ENCODE assay signal across 23 mouse cellular contexts in genomic region chr9:30194866-30195265, GRCm38 (mm10).
"Had no signal": no experiment of that assay in that cellular context is flagged by ENCODE, and none has a peak within 500 bp of the region (broad histone marks: within the 10 kb centered on the region; RNA-seq: fewer than 3 reads in every experiment).

No protein-coding gene starts in this region.

- H3K4me1 ChIP-seq: heart, embryonic 10.5 days; heart, embryonic 13.5 days; heart, embryonic 15.5 days; hindbrain, embryonic 13.5 days; hindbrain, embryonic 15.5 days; limb, embryonic 13.5 days; limb, embryonic 15.5 days; liver, embryonic 12.5 days had no signal

- H3K9me3 ChIP-seq: heart, embryonic 10.5 days; heart, embryonic 13.5 days; heart, embryonic 15.5 days; hindbrain, embryonic 13.5 days; hindbrain, embryonic 15.5 days; limb, embryonic 13.5 days; limb, embryonic 15.5 days; liver, embryonic 12.5 days had no signal

- H3K4me3 ChIP-seq: heart, embryonic 10.5 days; heart, embryonic 13.5 days; heart, embryonic 15.5 days; hindbrain, embryonic 13.5 days; hindbrain, embryonic 15.5 days; limb, embryonic 13.5 days; limb, embryonic 15.5 days; liver, embryonic 12.5 days had no signal

- H3K27me3 ChIP-seq: heart, embryonic 13.5 days; heart, embryonic 15.5 days; hindbrain, embryonic 13.5 days; hindbrain, embryonic 15.5 days; limb, embryonic 13.5 days; limb, embryonic 15.5 days; liver, embryonic 12.5 days had no signal

- ATAC-seq: hindbrain, postnatal 0 days; intestine, embryonic 16.5 days; liver, embryonic 12.5 days had no signal

- H3K9ac ChIP-seq: heart, embryonic 13.5 days; heart, embryonic 15.5 days; hindbrain, embryonic 13.5 days; hindbrain, embryonic 15.5 days; limb, embryonic 13.5 days; limb, embryonic 15.5 days; liver, embryonic 12.5 days; liver, embryonic 14.5 days had no signal

- H3K27ac ChIP-seq: heart, embryonic 10.5 days; heart, embryonic 13.5 days; heart, embryonic 15.5 days; hindbrain, embryonic 13.5 days; hindbrain, embryonic 15.5 days; hindbrain, postnatal 0 days; limb, embryonic 13.5 days; limb, embryonic 15.5 days; liver, embryonic 12.5 days; liver, embryonic 14.5 days had no signal

- H3K4me2 ChIP-seq: heart, embryonic 13.5 days; heart, embryonic 15.5 days; hindbrain, embryonic 13.5 days; hindbrain, embryonic 15.5 days; limb, embryonic 13.5 days; limb, embryonic 15.5 days; liver, embryonic 12.5 days had no signal

- DNase-seq: gastrocnemius, postnatal 14 days; gastrocnemius, postnatal 36 days; heart, adult 18-20 months; heart, postnatal 14 days; heart, postnatal 36 days; kidney, adult 11 months; kidney, adult 9 months; kidney, postnatal 14 days; kidney, postnatal 36 days; layer of hippocampus, adult 9-11 months; layer of hippocampus, postnatal 36 days; left cerebral cortex, postnatal 4 days had no signal

- H3K36me3 ChIP-seq: heart, embryonic 10.5 days; heart, embryonic 13.5 days; heart, embryonic 15.5 days; hindbrain, embryonic 13.5 days; hindbrain, embryonic 15.5 days; limb, embryonic 13.5 days; limb, embryonic 15.5 days; liver, embryonic 12.5 days had no signal
